In the genomic region with DNA sequence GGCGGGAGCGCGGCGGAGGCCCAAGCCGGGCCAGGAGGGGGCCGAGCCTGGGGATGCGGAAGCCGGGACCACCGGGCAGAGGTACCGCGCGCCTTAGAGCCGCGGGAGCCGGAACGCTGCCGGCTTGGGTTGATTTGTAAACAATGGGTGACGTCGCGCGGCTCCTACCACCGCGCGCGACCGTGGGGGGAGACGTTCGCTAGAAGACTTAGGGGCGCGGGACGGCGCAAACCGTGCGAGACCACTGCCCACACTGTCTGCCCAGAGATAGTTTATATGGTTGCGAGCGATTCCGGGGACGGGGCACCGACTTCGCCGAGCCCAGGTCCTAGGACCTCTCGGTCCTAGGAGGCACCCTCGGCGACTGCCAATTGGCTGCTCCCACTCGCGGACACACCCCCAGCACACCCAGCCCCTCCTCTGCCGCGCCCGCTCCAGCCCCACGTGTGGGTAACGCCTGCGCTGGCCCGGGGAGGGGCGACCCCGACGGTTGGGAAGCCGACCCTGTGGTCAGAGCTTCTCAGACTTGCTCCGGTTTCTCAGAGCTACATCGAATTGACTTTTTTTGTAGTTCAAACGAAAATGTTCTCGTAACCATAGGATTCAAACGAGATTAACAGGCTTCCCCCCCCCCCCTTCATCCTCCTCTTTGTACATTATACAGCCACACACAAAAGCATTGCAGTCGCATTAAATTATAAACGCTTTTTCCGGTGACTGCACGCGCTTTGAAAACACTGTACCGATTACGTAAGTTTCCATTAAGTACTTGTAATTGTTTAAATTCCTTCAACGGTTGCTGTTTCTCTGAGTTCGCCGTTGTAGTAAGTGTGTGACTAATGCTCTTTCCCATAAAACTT, we compare ENCODE assay signal across 1 mouse cellular context.
TF ChIP-seq lines count a peak whose summit lies in the region.

A gene (minus strand): TSS at position 141 of the 860 bp plus-strand sequence.

TF ChIP-seq in MEL, 35 proteins besides CTCF, POLR2A, EP300 and RAD21 (continued from another document):
- TF ChIP-seq KAT2A (conservative IDR thresholded peaks at IDR 0.05; ENCODE audit: low read depth, low read length): peak; percentile 55; the same call in 1 of the 2 replicates
- TF ChIP-seq TCF12 (IDR thresholded peaks at IDR 0.05; ENCODE audit: low read depth, low read length): peak; percentile 65
- TF ChIP-seq ZMIZ1 (IDR thresholded peaks at IDR 0.05; ENCODE audit: low read depth, low read length): peak; percentile 97
- no peak for TF ChIP-seq TAL1 (IDR thresholded peaks at IDR 0.05; ENCODE audit: low read length)
- TF ChIP-seq MAX (IDR thresholded peaks at IDR 0.05; ENCODE audit: low read length): peak; percentile 93
- TF ChIP-seq ZC3H11A (IDR thresholded peaks at IDR 0.05; ENCODE audit: low read depth, low read length): no peak
- TF ChIP-seq MXI1 (IDR thresholded peaks at IDR 0.05; ENCODE audit: low read depth, low read length): peak; percentile 99
- TF ChIP-seq ELF1 (IDR thresholded peaks at IDR 0.05; ENCODE audit: low read depth, low read length): peak; percentile 56
- no peak for TF ChIP-seq USF2 (IDR thresholded peaks at IDR 0.05; ENCODE audit: borderline replicate concordance in 1 of 2, insufficient read depth in 1 of 2, low read depth in 1 of 2, low read length in 2 of 2)
- TF ChIP-seq CHD1 (IDR thresholded peaks at IDR 0.05; ENCODE audit: low read depth, low read length): peak; percentile 99
- TF ChIP-seq MAFK (IDR thresholded peaks at IDR 0.05; ENCODE audit: borderline replicate concordance, low read depth, low read length): no peak
- peak; percentile 85 for TF ChIP-seq USF1 (IDR thresholded peaks at IDR 0.05; ENCODE audit: low read depth, low read length)
